10 mouse cellular contexts compared by ENCODE assay signal in genomic region chr12:44839594-44840373, GRCm38 (mm10).
DNase-seq lines count a peak whose midpoint lies in the region; ATAC-seq and TF ChIP-seq lines count a peak whose summit lies in the region.
"Had no signal": no experiment of that assay in that cellular context is flagged by ENCODE, and none has a peak within 500 bp of the region (broad histone marks: within the 10 kb centered on the region; RNA-seq: fewer than 3 reads in every experiment).

No protein-coding gene starts in this region.

- peak overlapping the region; percentile 35 for H3K4me3 ChIP-seq in gastrocnemius, adult 2 months
- H3K4me3 ChIP-seq in forebrain, embryonic 11.5 days (ENCODE audit: low read depth, low read length), result no peak overlapping the region

- peaks cover 5% of the 10 kb centered on the region; the same call in 1 of the 2 replicates for H3K4me1 ChIP-seq in forebrain, embryonic 11.5 days (replicated peaks; ENCODE audit: control insufficient read depth, insufficient read depth, low read length)

- no peaks in the 10 kb centered on the region for H3K9me3 ChIP-seq in forebrain, embryonic 11.5 days (ENCODE audit: control insufficient read depth, low read length)

- ATAC-seq in forebrain, embryonic 11.5 days (replicated peaks; ENCODE audit: low FRiP score), result peak; percentile 88
- ATAC-seq in activated CD4-positive, CD25-positive, alpha-beta regulatory T cell, adult 4 months, result no peak
- ATAC-seq: Patski had no signal

- no peak for TF ChIP-seq CTCF in gastrocnemius, adult 2 months (IDR thresholded peaks at IDR 0.05)

- H3K9ac ChIP-seq in forebrain, embryonic 11.5 days (ENCODE audit: low read length), result no peak overlapping the region
- H3K9ac ChIP-seq: lung, embryonic 14.5 days had no signal

- intact Hi-C loops in gastrocnemius, adult 2 months (cut with DNase I), result no loop called here
- intact Hi-C loops in gastrocnemius, postnatal 14 days (cut with DNase I; ENCODE audit: low total_unique reads), result no loop called here

- H3K36me3 ChIP-seq in forebrain, embryonic 11.5 days (ENCODE audit: control insufficient read depth, insufficient read depth, low read length), result no peaks in the 10 kb centered on the region

- 24% methylated on average over 7 of the region's 7 CpGs for WGBS in forebrain, embryonic 11.5 days

- DNase-seq in gastrocnemius, adult 2 months, result no peak
- DNase-seq in gastrocnemius, postnatal 14 days, result no peak
- DNase-seq in forebrain, embryonic 11.5 days (ENCODE audit: low spot score), result peak; percentile 55
- peak; percentile 10 to 19 for DNase-seq in layer of hippocampus, postnatal 10 days (ENCODE audit: low spot score in 2 of 2)
- peak; percentile 52 for DNase-seq in neural tube, embryonic 10.5 days (ENCODE audit: extremely low spot score, low spot score)
- no peak for DNase-seq in lung, adult 18-20 months
- DNase-seq in ovary, postnatal 14 days (ENCODE audit: low spot score), result no peak
- DNase-seq: lung, embryonic 14.5 days had no signal

- H3K27me3 ChIP-seq in forebrain, embryonic 11.5 days (ENCODE audit: control insufficient read depth, insufficient read depth, low read length), result no peaks in the 10 kb centered on the region
- H3K27me3 ChIP-seq: Patski had no signal

- no peak overlapping the region for H3K27ac ChIP-seq in gastrocnemius, adult 2 months
- H3K27ac ChIP-seq in forebrain, embryonic 11.5 days (ENCODE audit: low read depth, low read length), result 0 out of 2 replicates have a peak overlapping the region, but pooled peaks have one; percentile 6

- 0 out of 2 replicates have a peak overlapping the region, but pooled peaks have one; percentile 2 for H3K4me2 ChIP-seq in forebrain, embryonic 11.5 days (ENCODE audit: low read depth, low read length, severe bottlenecking)
- H3K4me2 ChIP-seq: lung, embryonic 14.5 days had no signal

Comparison
In these comparisons a context has a peak if more than half of its experiments do, and no peak if none do; other contexts are left out.
1. DNase-seq: peak in forebrain, embryonic 11.5 days (single experiment), layer of hippocampus, postnatal 10 days (2 of 2) and neural tube, embryonic 10.5 days (single experiment); none in gastrocnemius, adult 2 months (single experiment), gastrocnemius, postnatal 14 days (single experiment), lung, adult 18-20 months (0 of 2) and ovary, postnatal 14 days (single experiment).